Mouse (Mus musculus): ENCODE data around the gene Celf2. TPM values are rescaled to one million over a fixed set of nuclear protein-coding genes. Genes with fewer than 3 reads are reported as not detected.

Celf2 gene
- polyA plus RNA-seq, 1 experiment from 2014 or later, result 13.9 TPM

GRCm38 (mm10) chr2:7493420-7493819 lies 15.9 kb downstream of the Celf2 start:
- Histone ChIP-seq H3K27me3 (ENCODE audit: insufficient read depth, low read length) (no peaks in the 10 kb centered on the region), H3K9me3 (replicated peaks; ENCODE audit: low read length) (no peaks in the 10 kb centered on the region), H3K4me1 (replicated peaks; ENCODE audit: insufficient read depth, low read length) (no peaks in the 10 kb centered on the region), H3K4me3 (replicated peaks; ENCODE audit: low read depth, low read length) (no peak overlapping the region), H3K9ac (ENCODE audit: low read depth, low read length) (no peak overlapping the region), H3K27ac (no peak overlapping the region), H3K4me2 (ENCODE audit: low read length) (no peak overlapping the region), H3K36me3 (ENCODE audit: insufficient read depth, low read length) (no peaks in the 10 kb centered on the region)
- TF ChIP-seq CTCF (IDR thresholded peaks at IDR 0.05; ENCODE audit: low read depth), result no peak
- DNase-seq (ENCODE audit: low spot score), result no peak
- no peak; the same call in 1 of the 2 replicates for ATAC-seq (replicated peaks; ENCODE audit: low FRiP score, low read depth)

- 74% methylated on average over 2 of the region's 2 CpGs for WGBS
- Histone ChIP-seq H3K27me3 (ENCODE audit: insufficient read depth, low read length) (no peaks in the 10 kb centered on the region), H3K27ac (no peak overlapping the region), H3K9me3 (replicated peaks; ENCODE audit: low read length) (no peaks in the 10 kb centered on the region), H3K4me2 (ENCODE audit: low read length) (no peak overlapping the region), H3K9ac (ENCODE audit: low read depth, low read length) (no peak overlapping the region), H3K4me1 (replicated peaks; ENCODE audit: insufficient read depth, low read length) (no peaks in the 10 kb centered on the region), H3K36me3 (ENCODE audit: insufficient read depth, low read length) (no peaks in the 10 kb centered on the region), H3K4me3 (replicated peaks; ENCODE audit: low read depth, low read length) (no peak overlapping the region)
- TF ChIP-seq CTCF (IDR thresholded peaks at IDR 0.05; ENCODE audit: low read depth), result no peak
- no peak for ATAC-seq (replicated peaks; ENCODE audit: low FRiP score, low read depth)
- DNase-seq (ENCODE audit: low spot score), result no peak
These were observed 24.4 kb downstream of the Celf2 start for GRCm38 (mm10) chr2:7484974-7485373.

GRCm38 (mm10) chr2:7482062-7482461 lies 27.3 kb downstream of the Celf2 start:
- TF ChIP-seq CTCF (IDR thresholded peaks at IDR 0.05; ENCODE audit: low read depth), result no peak
- H3K4me1 ChIP-seq (replicated peaks; ENCODE audit: insufficient read depth, low read length), result no peaks in the 10 kb centered on the region
- DNase-seq (ENCODE audit: low spot score) (no peak), ATAC-seq (replicated peaks; ENCODE audit: low FRiP score, low read depth) (no peak)
- WGBS, result 74% methylated on average over 4 of the region's 4 CpGs
- no peak overlapping the region for H3K4me2 ChIP-seq (ENCODE audit: low read length)
- no peak overlapping the region for H3K9ac ChIP-seq (ENCODE audit: low read depth, low read length)
- no peaks in the 10 kb centered on the region for H3K36me3 ChIP-seq (ENCODE audit: insufficient read depth, low read length)
- no peak overlapping the region for H3K27ac ChIP-seq
- no peaks in the 10 kb centered on the region for H3K9me3 ChIP-seq (replicated peaks; ENCODE audit: low read length)
- no peaks in the 10 kb centered on the region for H3K27me3 ChIP-seq (ENCODE audit: insufficient read depth, low read length)
- H3K4me3 ChIP-seq (replicated peaks; ENCODE audit: low read depth, low read length), result no peak overlapping the region

- Histone ChIP-seq H3K9me3 (replicated peaks; ENCODE audit: low read length) (no peaks in the 10 kb centered on the region), H3K27ac (no peak overlapping the region), H3K27me3 (ENCODE audit: insufficient read depth, low read length) (no peaks in the 10 kb centered on the region), H3K9ac (ENCODE audit: low read depth, low read length) (no peak overlapping the region), H3K4me3 (replicated peaks; ENCODE audit: low read depth, low read length) (no peak overlapping the region), H3K4me1 (replicated peaks; ENCODE audit: insufficient read depth, low read length) (no peaks in the 10 kb centered on the region), H3K36me3 (ENCODE audit: insufficient read depth, low read length) (no peaks in the 10 kb centered on the region), H3K4me2 (ENCODE audit: low read length) (no peak overlapping the region)
- ATAC-seq (replicated peaks; ENCODE audit: low FRiP score, low read depth), result no peak
- TF ChIP-seq CTCF (IDR thresholded peaks at IDR 0.05; ENCODE audit: low read depth), result no peak
- no peak for DNase-seq (ENCODE audit: low spot score)
- WGBS, result 82% methylated on average over 5 of the region's 5 CpGs
These were observed 48.9 kb downstream of the Celf2 start for GRCm38 (mm10) chr2:7460329-7461056.

DNA sequence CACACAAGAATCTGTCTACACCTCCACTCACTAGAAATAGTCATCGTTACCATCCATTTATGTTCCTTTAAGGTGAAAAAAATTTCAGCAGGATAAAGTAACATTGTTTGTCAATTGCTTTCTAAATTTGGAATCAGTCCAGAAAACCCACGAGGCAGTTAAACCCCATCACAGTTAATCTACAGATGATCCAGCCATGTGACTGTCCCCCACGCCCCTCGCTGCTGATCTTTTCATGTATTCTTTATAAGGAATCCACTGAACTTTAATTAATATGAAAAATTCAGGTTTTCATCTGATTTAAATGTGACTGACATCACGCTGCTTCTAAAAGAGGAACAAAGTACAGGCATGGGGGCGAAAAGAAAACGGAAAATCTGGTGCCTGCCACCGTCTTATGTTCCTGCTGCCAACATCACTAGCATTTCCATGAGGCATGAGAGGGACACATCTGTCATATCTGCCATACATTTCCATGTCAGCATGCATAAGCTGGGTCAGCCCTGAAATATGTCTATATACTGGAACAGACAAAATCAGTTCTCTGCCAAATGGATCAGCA lies 70.6 kb downstream of the Celf2 start:
- no peaks in the 10 kb centered on the region for H3K27me3 ChIP-seq (ENCODE audit: insufficient read depth, low read length)
- TF ChIP-seq CTCF (IDR thresholded peaks at IDR 0.05; ENCODE audit: low read depth), result no peak
- DNase-seq (ENCODE audit: low spot score) (no peak), ATAC-seq (replicated peaks; ENCODE audit: low FRiP score, low read depth) (no peak)
- H3K27ac ChIP-seq, result no peak overlapping the region
- no peak overlapping the region for H3K9ac ChIP-seq (ENCODE audit: low read depth, low read length)
- no peak overlapping the region for H3K4me3 ChIP-seq (replicated peaks; ENCODE audit: low read depth, low read length)
- no peaks in the 10 kb centered on the region for H3K4me1 ChIP-seq (replicated peaks; ENCODE audit: insufficient read depth, low read length)
- no peak overlapping the region for H3K4me2 ChIP-seq (ENCODE audit: low read length)
- H3K9me3 ChIP-seq (replicated peaks; ENCODE audit: low read length), result no peaks in the 10 kb centered on the region
- WGBS, result 79% methylated on average over 8 of the region's 8 CpGs
- no peaks in the 10 kb centered on the region for H3K36me3 ChIP-seq (ENCODE audit: insufficient read depth, low read length)

DNA sequence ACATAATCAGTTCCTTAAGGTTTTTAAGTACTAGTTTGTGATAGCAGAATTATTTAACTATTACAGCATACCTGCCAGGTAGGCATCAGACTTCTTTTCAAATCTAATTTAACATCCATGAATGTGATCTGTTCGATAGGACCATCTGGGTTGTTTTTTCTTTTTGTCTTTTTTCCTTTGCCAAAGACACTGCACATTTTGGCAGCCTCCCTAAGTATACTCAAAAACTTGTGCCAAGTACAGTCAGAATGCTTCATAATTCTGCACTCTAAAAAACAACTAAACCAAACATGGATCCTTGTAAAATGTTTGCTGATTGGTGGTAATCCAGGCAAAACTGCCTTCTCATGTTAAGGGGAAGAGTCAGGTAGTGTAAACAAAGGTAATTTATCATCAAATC lies 82.9 kb downstream of the Celf2 start:
- H3K4me1 ChIP-seq (replicated peaks; ENCODE audit: insufficient read depth, low read length), result no peaks in the 10 kb centered on the region
- no peaks in the 10 kb centered on the region for H3K9me3 ChIP-seq (replicated peaks; ENCODE audit: low read length)
- H3K4me2 ChIP-seq (ENCODE audit: low read length), result no peak overlapping the region
- ATAC-seq (replicated peaks; ENCODE audit: low FRiP score, low read depth), result no peak
- H3K4me3 ChIP-seq (replicated peaks; ENCODE audit: low read depth, low read length), result no peak overlapping the region
- H3K27ac ChIP-seq, result no peak overlapping the region
- 64% methylated on average over 1 of the region's 1 CpGs for WGBS
- no peak for DNase-seq (ENCODE audit: low spot score)
- no peak for TF ChIP-seq CTCF (IDR thresholded peaks at IDR 0.05; ENCODE audit: low read depth)
- H3K27me3 ChIP-seq (ENCODE audit: insufficient read depth, low read length), result no peaks in the 10 kb centered on the region
- no peaks in the 10 kb centered on the region for H3K36me3 ChIP-seq (ENCODE audit: insufficient read depth, low read length)
- H3K9ac ChIP-seq (ENCODE audit: low read depth, low read length), result no peak overlapping the region

Measured in kidney, postnatal 0 days (tissue).